Mouse (Mus musculus) forebrain, embryonic 11.5 days (tissue): ENCODE measurements around the gene Git2. TPM values are rescaled to one million over a fixed set of nuclear protein-coding genes. Genes with fewer than 3 reads are reported as not detected.

Source experiments
- ATAC-seq: fragments of 200-750 bp; cut with Nextera tagmentation; replicated peaks from 2 replicates; pipeline ENCODE4 v1.8.0; 2017; ENCODE audit warnings: moderate TSS enrichment; ENCODE audit not compliant: low FRiP score
- DNase-seq: peaks from one replicate; pipeline ENCODE4 v3.0.0-alpha.2; 2017; ENCODE audit warnings: low spot score
- H3K27ac ChIP-seq: fragments of 300-500 bp; sonication (generic); 2 replicates; pipeline ENCODE4 v1.5.1; 2014; ENCODE audit warnings: low read depth, low read length
- H3K27me3 ChIP-seq: fragments of 300-500 bp; sonication (generic); 2 replicates; pipeline ENCODE4 v1.6.1; 2014; ENCODE audit warnings: mild to moderate bottlenecking, low read length, mixed read lengths; ENCODE audit not compliant: control insufficient read depth, insufficient read depth
- H3K36me3 ChIP-seq: fragments of 300-500 bp; sonication (generic); 2 replicates; pipeline ENCODE4 v1.6.1; 2014; ENCODE audit warnings: mild to moderate bottlenecking, low read length, moderate library complexity, mixed read lengths; ENCODE audit not compliant: control insufficient read depth, insufficient read depth
- H3K4me1 ChIP-seq: fragments of 300-500 bp; sonication (generic); replicated peaks from 2 replicates; pipeline ENCODE4 v1.6.1; 2014; ENCODE audit warnings: low read length, mixed read lengths; ENCODE audit not compliant: control insufficient read depth, insufficient read depth
- H3K4me2 ChIP-seq: fragments of 300-500 bp; sonication (generic); 2 replicates; pipeline ENCODE4 v1.6.1; 2014; ENCODE audit warnings: low read depth, mild to moderate bottlenecking, low read length, moderate library complexity, mixed read lengths; ENCODE audit not compliant: severe bottlenecking
- H3K4me3 ChIP-seq: fragments of 300-500 bp; sonication (generic); 2 replicates; pipeline ENCODE4 v1.5.1; 2014; ENCODE audit warnings: low read depth, low read length
- H3K9ac ChIP-seq: fragments of 300-500 bp; sonication (generic); 2 replicates; pipeline ENCODE4 v1.6.1; 2014; ENCODE audit warnings: low read length
- H3K9me3 ChIP-seq: fragments of 300-500 bp; sonication (generic); 2 replicates; pipeline ENCODE4 v1.6.1; 2016; ENCODE audit warnings: low read length, mixed read lengths; ENCODE audit not compliant: control insufficient read depth
- WGBS: fragments of 180-500 bp; shearing (Covaris S2); extraction: QIAGEN DNeasy Blood & Tissue Kit; methylation state at CpG from one replicate; pipeline ENCODE4 v1.1.7; 2014; 5-methylcytosine and 5-hydroxymethylcytosine counted together
- polyA plus RNA-seq: library from polyadenylated mRNA; unstranded; fragments of >200 nt; fragmentation: Nextera tagmentation; extraction: Ambion mirVana; gene quantifications from 2 replicates; pipeline ENCODE4 v1.2.1, GENCODE M21; 2014

Git2 gene
- polyA plus RNA-seq, 1 experiment from 2014 or later, result 41.5 TPM

DNA sequence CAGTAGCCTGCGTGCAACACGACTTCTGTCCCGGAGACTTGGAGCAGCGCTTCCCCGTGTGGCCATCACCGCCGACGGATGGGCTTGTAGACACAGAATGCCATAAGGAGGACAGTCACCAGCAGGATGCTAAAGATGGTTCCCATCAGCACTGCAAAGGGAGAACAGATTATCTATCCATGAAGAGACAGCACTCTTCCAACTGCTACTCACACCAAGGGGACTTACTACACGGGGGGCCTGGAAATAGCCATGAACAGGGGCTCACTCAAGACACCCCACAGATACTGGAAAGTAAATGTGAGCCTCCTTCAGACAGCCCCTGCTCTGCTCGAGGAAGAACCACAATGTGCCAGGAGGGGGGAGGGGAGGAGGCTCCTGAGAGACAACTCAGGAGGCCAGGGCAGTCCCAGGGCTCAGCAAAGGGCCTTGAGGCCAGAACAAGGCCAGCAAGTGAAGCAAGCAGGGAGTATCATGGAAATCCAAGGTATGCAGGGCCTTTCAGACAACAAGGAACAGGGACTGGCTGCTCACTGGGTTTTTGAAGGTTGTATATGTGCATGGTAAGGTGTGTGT is 34.0 kb upstream of the Git2 start:
- no peak overlapping the region for H3K4me2 ChIP-seq
- no peaks in the 10 kb centered on the region for H3K27me3 ChIP-seq
- 77% methylated on average over 10 of the region's 10 CpGs for WGBS
- H3K27ac ChIP-seq, result no peak overlapping the region
- no peaks in the 10 kb centered on the region for H3K9me3 ChIP-seq
- no peak for ATAC-seq
- H3K4me3 ChIP-seq, result no peak overlapping the region
- no peak overlapping the region for H3K9ac ChIP-seq
- H3K4me1 ChIP-seq, result no peaks in the 10 kb centered on the region
- peaks cover 4% of the 10 kb centered on the region; the same call in 1 of the 2 replicates for H3K36me3 ChIP-seq
- DNase-seq, result no peak

DNA sequence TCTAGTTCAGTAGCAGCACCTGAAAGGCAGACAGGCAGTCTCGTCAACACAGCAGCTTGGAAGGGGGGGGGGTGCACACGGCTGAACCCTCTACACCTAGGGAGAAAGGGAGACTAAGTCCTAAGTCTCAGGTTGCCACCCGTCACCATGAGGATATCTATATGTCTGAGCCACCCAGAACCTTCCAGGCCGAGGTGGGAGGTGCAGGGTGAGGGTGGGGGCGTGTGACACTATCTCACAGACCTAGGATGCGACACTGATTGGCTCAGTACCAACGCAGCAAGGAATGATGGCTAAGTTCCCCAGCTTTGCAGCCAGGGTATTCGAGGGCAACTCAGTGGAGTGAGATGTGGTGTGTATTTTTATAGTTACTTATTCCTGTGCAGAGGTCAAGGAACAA is 33.1 kb upstream of the Git2 start:
- no peaks in the 10 kb centered on the region for H3K4me1 ChIP-seq
- H3K27ac ChIP-seq, result no peak overlapping the region
- H3K4me3 ChIP-seq, result no peak overlapping the region
- H3K9ac ChIP-seq, result no peak overlapping the region
- WGBS, result 80% methylated on average over 8 of the region's 8 CpGs
- DNase-seq (no peak), ATAC-seq (no peak)
- H3K4me2 ChIP-seq, result no peak overlapping the region
- H3K36me3 ChIP-seq, result peaks cover 4% of the 10 kb centered on the region; the same call in 1 of the 2 replicates
- no peaks in the 10 kb centered on the region for H3K27me3 ChIP-seq
- no peaks in the 10 kb centered on the region for H3K9me3 ChIP-seq

DNA sequence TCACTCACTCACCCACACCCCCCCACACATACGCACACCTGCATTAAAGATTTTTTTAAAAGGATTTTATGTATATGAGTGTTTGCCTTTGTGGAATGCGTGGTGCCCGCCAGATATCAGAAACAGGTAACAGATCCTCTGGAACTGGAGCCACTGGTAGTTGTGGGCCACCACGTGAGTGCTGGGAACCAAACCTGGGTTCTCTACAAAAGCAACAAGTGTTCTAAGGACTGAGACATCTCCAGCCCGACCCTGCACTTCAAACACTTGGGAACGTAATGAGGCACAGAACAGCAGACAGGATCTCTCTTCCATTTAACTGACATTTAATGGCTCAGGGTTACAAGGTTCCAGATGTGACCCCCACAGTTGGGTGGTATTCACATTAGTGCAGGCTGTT is 32.6 kb upstream of the Git2 start:
- DNase-seq (no peak), ATAC-seq (no peak)
- H3K9me3 ChIP-seq, result no peaks in the 10 kb centered on the region
- H3K27me3 ChIP-seq, result no peaks in the 10 kb centered on the region
- H3K4me3 ChIP-seq, result no peak overlapping the region
- H3K4me1 ChIP-seq, result no peaks in the 10 kb centered on the region
- H3K27ac ChIP-seq, result no peak overlapping the region
- H3K4me2 ChIP-seq, result no peak overlapping the region
- 68% methylated on average over 6 of the region's 6 CpGs for WGBS
- peaks cover 4% of the 10 kb centered on the region; the same call in 1 of the 2 replicates for H3K36me3 ChIP-seq
- H3K9ac ChIP-seq, result no peak overlapping the region

DNA sequence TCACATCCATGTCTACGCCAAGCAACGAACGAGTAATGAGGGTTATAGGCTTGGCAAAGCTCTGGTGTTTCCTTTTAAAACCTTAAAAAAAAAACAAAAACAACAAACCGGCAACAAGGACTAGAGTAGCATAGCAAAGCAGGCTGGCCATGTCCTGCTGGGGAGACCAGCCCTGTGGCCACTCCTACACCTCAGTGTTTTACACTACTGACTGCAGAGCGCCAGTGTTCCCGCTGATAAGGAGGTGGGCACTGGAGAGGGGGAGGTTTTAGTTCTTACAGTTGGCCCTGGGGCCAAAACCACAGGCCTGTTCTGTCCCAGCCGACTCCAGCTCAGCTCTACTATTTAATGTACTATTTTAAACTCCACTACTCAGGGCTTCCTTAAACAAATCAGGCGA is 32.2 kb upstream of the Git2 start:
- Histone ChIP-seq H3K4me2 (no peak overlapping the region), H3K9me3 (no peaks in the 10 kb centered on the region), H3K4me3 (no peak overlapping the region), H3K9ac (no peak overlapping the region), H3K27ac (no peak overlapping the region), H3K36me3 (peaks cover 4% of the 10 kb centered on the region; the same call in 1 of the 2 replicates), H3K27me3 (no peaks in the 10 kb centered on the region), H3K4me1 (no peaks in the 10 kb centered on the region)
- DNase-seq (no peak), ATAC-seq (no peak)
- WGBS, result 38% methylated on average over 8 of the region's 8 CpGs

DNA sequence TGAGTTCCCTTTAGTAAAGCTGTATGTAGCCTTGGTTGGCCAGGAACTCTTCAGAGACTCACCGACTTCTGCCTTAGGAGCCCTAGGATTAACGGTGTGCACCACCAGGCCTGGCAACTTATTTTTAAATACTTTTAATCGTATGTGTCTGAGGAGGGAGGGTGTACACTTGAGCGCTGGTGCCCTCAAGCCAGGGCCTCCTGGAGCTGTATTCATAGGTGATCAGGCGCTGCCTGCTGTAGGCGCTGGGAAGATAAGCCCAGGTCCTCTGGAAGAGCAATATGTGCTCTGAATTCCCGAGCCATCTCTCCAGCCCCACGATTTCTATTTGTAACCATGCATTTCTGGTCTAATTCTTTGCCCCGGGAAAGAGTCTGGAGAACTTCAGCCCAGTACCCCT is 31.7 kb upstream of the Git2 start:
- ATAC-seq (no peak), DNase-seq (no peak)
- Histone ChIP-seq H3K27me3 (no peaks in the 10 kb centered on the region), H3K27ac (no peak overlapping the region), H3K4me1 (no peaks in the 10 kb centered on the region), H3K4me2 (no peak overlapping the region), H3K9me3 (no peaks in the 10 kb centered on the region), H3K4me3 (no peak overlapping the region), H3K36me3 (peaks cover 4% of the 10 kb centered on the region; the same call in 1 of the 2 replicates), H3K9ac (no peak overlapping the region)
- 52% methylated on average over 9 of the region's 9 CpGs for WGBS

DNA sequence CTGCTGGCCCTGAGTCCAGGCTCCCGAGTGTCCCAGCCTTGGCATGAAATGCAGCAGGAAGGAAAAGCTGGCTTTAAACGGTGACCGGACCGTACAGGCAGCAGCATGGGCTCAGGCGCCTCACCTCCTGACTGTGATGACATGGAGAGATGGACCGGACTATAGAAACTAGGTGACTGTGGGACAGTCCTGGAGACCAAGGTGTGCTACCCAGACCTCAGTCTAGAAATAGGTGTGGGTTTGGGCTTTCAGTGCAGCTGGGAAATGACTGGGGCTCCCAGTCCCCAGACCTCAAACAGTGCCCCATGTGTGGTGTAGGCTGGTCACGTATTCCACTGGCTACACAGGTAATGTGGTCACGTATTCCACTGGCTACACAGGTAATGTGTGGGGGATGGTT is 31.3 kb upstream of the Git2 start:
- H3K9me3 ChIP-seq, result no peaks in the 10 kb centered on the region
- DNase-seq, result no peak
- H3K4me3 ChIP-seq, result no peak overlapping the region
- no peak overlapping the region for H3K4me2 ChIP-seq
- H3K27ac ChIP-seq, result no peak overlapping the region
- peaks cover 4% of the 10 kb centered on the region; the same call in 1 of the 2 replicates for H3K36me3 ChIP-seq
- H3K4me1 ChIP-seq, result no peaks in the 10 kb centered on the region; the same call in 1 of the 2 replicates
- no peak for ATAC-seq
- no peaks in the 10 kb centered on the region for H3K27me3 ChIP-seq
- H3K9ac ChIP-seq, result no peak overlapping the region
- 83% methylated on average over 8 of the region's 8 CpGs for WGBS

DNA sequence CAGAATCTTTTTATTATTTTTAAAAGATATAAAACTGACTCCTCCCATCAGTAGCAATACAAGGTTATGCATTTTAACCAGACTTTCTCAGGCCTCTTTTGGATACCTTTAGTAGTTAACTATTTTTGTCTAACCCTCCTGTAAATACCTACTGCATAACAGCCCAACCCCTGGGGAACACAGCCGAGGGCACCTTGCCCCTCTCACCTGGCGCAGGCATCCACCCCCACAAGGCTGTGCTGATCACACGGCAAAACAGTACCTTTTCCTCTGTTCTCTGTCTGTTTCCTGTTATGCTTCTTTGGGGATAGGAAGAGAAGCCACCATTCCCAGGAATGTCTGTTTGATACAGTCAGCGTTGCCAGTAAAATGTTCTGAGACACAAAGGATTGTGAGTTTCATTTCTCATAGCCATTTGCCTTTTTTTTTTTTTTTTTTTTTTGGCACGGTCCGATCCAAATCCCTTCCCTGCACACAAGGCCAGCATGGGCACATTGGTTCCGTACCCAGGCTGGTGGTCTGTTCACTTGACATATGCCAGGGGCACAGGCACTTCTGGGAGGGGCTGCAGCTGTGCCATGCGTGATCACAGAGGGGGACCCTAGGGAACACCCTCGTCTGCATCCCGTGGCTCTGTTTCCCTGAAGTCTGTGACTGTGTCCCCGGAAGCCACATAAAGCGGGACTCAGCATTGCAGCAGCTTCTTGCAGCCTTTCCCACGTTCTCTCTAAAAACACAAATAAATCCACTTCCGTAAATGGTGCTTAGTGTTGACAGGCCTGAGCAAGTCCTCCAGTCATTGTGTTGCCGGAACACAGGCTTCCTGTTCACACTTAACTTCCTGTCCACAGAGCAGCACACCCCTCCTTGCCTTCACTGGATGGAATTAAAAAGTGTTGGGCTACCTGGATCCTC is 30.4 kb upstream of the Git2 start:
- no peak overlapping the region for H3K27ac ChIP-seq
- H3K4me2 ChIP-seq, result no peak overlapping the region
- 82% methylated on average over 15 of the region's 15 CpGs for WGBS
- no peaks in the 10 kb centered on the region for H3K27me3 ChIP-seq
- H3K9ac ChIP-seq, result no peak overlapping the region
- H3K9me3 ChIP-seq, result no peaks in the 10 kb centered on the region
- H3K4me1 ChIP-seq, result no peaks in the 10 kb centered on the region; the same call in 1 of the 2 replicates
- ATAC-seq, result no peak
- H3K4me3 ChIP-seq, result no peak overlapping the region
- H3K36me3 ChIP-seq, result peaks cover 4% of the 10 kb centered on the region; the same call in 1 of the 2 replicates
- no peak for DNase-seq

DNA sequence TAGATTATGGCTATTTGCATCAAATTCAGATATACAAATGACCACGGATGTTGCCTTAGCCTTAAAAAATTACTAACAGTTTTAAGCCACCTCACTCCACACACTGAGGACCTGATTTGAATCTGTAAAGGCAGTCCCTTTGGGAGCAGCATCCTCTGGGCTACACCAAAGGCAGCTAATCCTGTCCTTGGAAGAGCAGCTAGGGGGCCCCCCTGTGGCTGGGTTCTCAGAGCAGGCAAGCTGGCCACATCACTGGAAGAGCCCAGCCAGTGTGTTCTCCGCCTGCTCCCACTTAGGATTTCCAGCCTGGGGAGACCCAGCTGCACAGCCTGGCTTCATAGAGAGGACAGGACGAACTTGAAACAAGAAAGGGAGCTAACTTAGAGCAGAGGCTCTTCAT is 29.6 kb upstream of the Git2 start:
- H3K27ac ChIP-seq, result no peak overlapping the region
- DNase-seq, result no peak
- H3K9ac ChIP-seq, result no peak overlapping the region
- 39% methylated on average over 3 of the region's 3 CpGs for whole genome bisulfite sequencing
- no peaks in the 10 kb centered on the region for H3K9me3 ChIP-seq
- H3K36me3 ChIP-seq, result peaks cover 4% of the 10 kb centered on the region; the same call in 1 of the 2 replicates
- H3K4me3 ChIP-seq, result no peak overlapping the region
- ATAC-seq, result no peak
- H3K4me2 ChIP-seq, result no peak overlapping the region
- H3K27me3 ChIP-seq, result no peaks in the 10 kb centered on the region
- no peaks in the 10 kb centered on the region; the same call in 1 of the 2 replicates for H3K4me1 ChIP-seq
